Mouse (Mus musculus) lung, embryonic 16.5 days (tissue): ENCODE data around the gene Wfdc2. TPM values are rescaled to one million over a fixed set of nuclear protein-coding genes. Genes with fewer than 3 reads are reported as not detected.
"Not testable (repeated sequence)": the region's sequence is repeated elsewhere in the genome, so short reads cannot be mapped to it uniquely, and the experiment has no call there.

Experiments used
- ATAC-seq: fragments of 200-750 bp; cut with Nextera tagmentation; 2 replicates; pipeline ENCODE4 v1.8.0; 2017; ENCODE audit warnings: low read depth, mild to moderate bottlenecking, moderate library complexity
- H3K27ac ChIP-seq: fragments of 300-500 bp; sonication (generic); 2 replicates; pipeline ENCODE4 v1.5.1; 2014; ENCODE audit warnings: mild to moderate bottlenecking, control low read depth, low read length
- H3K27me3 ChIP-seq: fragments of 300-500 bp; sonication (generic); 2 replicates; pipeline ENCODE4 v1.6.1; 2014; ENCODE audit warnings: low read depth, low read length, mixed read lengths; ENCODE audit not compliant: control insufficient read depth, insufficient read depth
- H3K36me3 ChIP-seq: fragments of 300-500 bp; sonication (generic); 2 replicates; pipeline ENCODE4 v1.6.1; 2014; ENCODE audit warnings: low read length; ENCODE audit not compliant: control insufficient read depth, insufficient read depth
- H3K4me1 ChIP-seq: fragments of 300-500 bp; sonication (generic); replicated peaks from 2 replicates; pipeline ENCODE4 v1.6.1; 2014; ENCODE audit warnings: low read length, mixed read lengths; ENCODE audit not compliant: control insufficient read depth, insufficient read depth
- H3K4me2 ChIP-seq: fragments of 300-500 bp; sonication (generic); 2 replicates; pipeline ENCODE4 v1.6.1; 2014; ENCODE audit warnings: low read depth, low read length, control low read depth
- H3K4me3 ChIP-seq: fragments of 300-500 bp; sonication (generic); 2 replicates; pipeline ENCODE4 v1.5.1; 2014; ENCODE audit warnings: mild to moderate bottlenecking, low read length, control low read depth
- H3K9ac ChIP-seq: fragments of 300-500 bp; sonication (generic); 2 replicates; pipeline ENCODE4 v1.6.1; 2014; ENCODE audit warnings: low read length, control low read depth
- H3K9me3 ChIP-seq: fragments of 300-500 bp; sonication (generic); 2 replicates; pipeline ENCODE4 v1.6.1; 2016; ENCODE audit warnings: low read length; ENCODE audit not compliant: control insufficient read depth
- WGBS: fragments of 180-500 bp; shearing (Covaris S2); extraction: QIAGEN DNeasy Blood & Tissue Kit; methylation state at CpG from one replicate; pipeline ENCODE4 v1.1.7; 2014; 5-methylcytosine and 5-hydroxymethylcytosine counted together
- polyA plus RNA-seq: library from polyadenylated mRNA; unstranded; fragments of >200 nt; fragmentation: Nextera tagmentation; extraction: Ambion mirVana; gene quantifications from 2 replicates; pipeline ENCODE4 v1.2.1, GENCODE M21; 2015

Wfdc2 gene
- polyA plus RNA-seq, 1 experiment from 2014 or later: 486 TPM

- H3K4me3 ChIP-seq: no peak overlapping the region
- H3K9ac ChIP-seq: peak overlapping the region; percentile 6; the same call in 1 of the 2 replicates
- no peaks in the 10 kb centered on the region for H3K9me3 ChIP-seq
- H3K27me3 ChIP-seq: no peaks in the 10 kb centered on the region; the same call in 1 of the 2 replicates
- H3K4me2 ChIP-seq: no peak overlapping the region; the same call in 1 of the 2 replicates
- ATAC-seq: peak; percentile 58
- H3K36me3 ChIP-seq: no peaks in the 10 kb centered on the region
- peak overlapping the region; percentile 71 for H3K27ac ChIP-seq
- WGBS: 32% methylated on average over 16 of the region's 16 CpGs
- peaks cover 15% of the 10 kb centered on the region for H3K4me1 ChIP-seq
Observed at GRCm38 (mm10) chr2:164558991-164559645, 3.1 kb upstream of the Wfdc2 start.

GRCm38 (mm10) chr2:164560106-164560505 lies 2.1 kb upstream of the Wfdc2 start:
- H3K9me3 ChIP-seq: no peaks in the 10 kb centered on the region
- WGBS: 79% methylated on average over 8 of the region's 8 CpGs
- no peaks in the 10 kb centered on the region; the same call in 1 of the 2 replicates for H3K27me3 ChIP-seq
- peaks cover 18% of the 10 kb centered on the region for H3K4me1 ChIP-seq
- H3K9ac ChIP-seq: no peak overlapping the region
- H3K4me2 ChIP-seq: no peak overlapping the region
- H3K4me3 ChIP-seq: no peak overlapping the region
- no peak overlapping the region for H3K27ac ChIP-seq
- H3K36me3 ChIP-seq: no peaks in the 10 kb centered on the region
- no peak for ATAC-seq

GRCm38 (mm10) chr2:164563339-164564038 lies 1.3 kb downstream of the Wfdc2 start:
- peak; percentile 62 for ATAC-seq
- WGBS: under 1% methylated on average over 29 of the region's 32 CpGs
- H3K4me2 ChIP-seq: peak overlapping the region; percentile 75
- peaks cover 9% of the 10 kb centered on the region; the same call in 1 of the 2 replicates for H3K36me3 ChIP-seq
- no peaks in the 10 kb centered on the region; the same call in 1 of the 2 replicates for H3K27me3 ChIP-seq
- peaks cover 8% of the 10 kb centered on the region for H3K4me1 ChIP-seq
- peak overlapping the region; percentile 74 for H3K27ac ChIP-seq
- peak overlapping the region; percentile 54 for H3K4me3 ChIP-seq
- H3K9ac ChIP-seq: peak overlapping the region; percentile 72
- H3K9me3 ChIP-seq: no peaks in the 10 kb centered on the region

GRCm38 (mm10) chr2:164564346-164564745 lies 2.1 kb downstream of the Wfdc2 start:
- H3K4me1 ChIP-seq: peaks cover 8% of the 10 kb centered on the region
- peak overlapping the region; percentile 75 for H3K4me2 ChIP-seq
- H3K36me3 ChIP-seq: peaks cover 9% of the 10 kb centered on the region; the same call in 1 of the 2 replicates
- H3K9ac ChIP-seq: peak overlapping the region; percentile 72
- no peaks in the 10 kb centered on the region; the same call in 1 of the 2 replicates for H3K27me3 ChIP-seq
- 65% methylated on average over 5 of the region's 5 CpGs for WGBS
- no peak overlapping the region for H3K27ac ChIP-seq
- no peak for ATAC-seq
- peak overlapping the region; percentile 54 for H3K4me3 ChIP-seq
- no peaks in the 10 kb centered on the region for H3K9me3 ChIP-seq

- no peaks in the 10 kb centered on the region; the same call in 1 of the 2 replicates for H3K27me3 ChIP-seq
- no peak overlapping the region for H3K4me2 ChIP-seq
- no peak overlapping the region for H3K4me3 ChIP-seq
- no peaks in the 10 kb centered on the region for H3K9me3 ChIP-seq
- peaks cover 9% of the 10 kb centered on the region; the same call in 1 of the 2 replicates for H3K36me3 ChIP-seq
- WGBS: 80% methylated on average over 2 of the region's 2 CpGs
- no peak overlapping the region for H3K27ac ChIP-seq
- no peak for ATAC-seq
- no peak overlapping the region for H3K9ac ChIP-seq
- H3K4me1 ChIP-seq: peaks cover 6% of the 10 kb centered on the region; the same call in 1 of the 2 replicates
Observed at GRCm38 (mm10) chr2:164566997-164567396, 4.8 kb downstream of the Wfdc2 start.

GRCm38 (mm10) chr2:164567460-164567859 lies 5.2 kb downstream of the Wfdc2 start:
- H3K36me3 ChIP-seq: peaks cover 9% of the 10 kb centered on the region; the same call in 1 of the 2 replicates
- H3K4me1 ChIP-seq: peaks cover 6% of the 10 kb centered on the region; the same call in 1 of the 2 replicates
- no peak overlapping the region for H3K9ac ChIP-seq
- H3K4me2 ChIP-seq: no peak overlapping the region
- H3K4me3 ChIP-seq: no peak overlapping the region
- WGBS: 77% methylated on average over 5 of the region's 5 CpGs
- no peak overlapping the region for H3K27ac ChIP-seq
- H3K9me3 ChIP-seq: no peaks in the 10 kb centered on the region
- no peak for ATAC-seq
- no peaks in the 10 kb centered on the region for H3K27me3 ChIP-seq

GRCm38 (mm10) chr2:164573359-164573758 lies 11.1 kb downstream of the Wfdc2 start, which contains the start of gene Spint3:
Gene Spint3, minus strand, starts transcription at chr2:164573459.
- not testable (repeated sequence) for H3K27ac ChIP-seq, H3K4me3 ChIP-seq, H3K4me1 ChIP-seq, H3K27me3 ChIP-seq, H3K4me2 ChIP-seq, H3K9me3 ChIP-seq, H3K36me3 ChIP-seq, H3K9ac ChIP-seq, ATAC-seq
- WGBS: 74% methylated on average over 6 of the region's 6 CpGs

- not testable (repeated sequence) for H3K4me2 ChIP-seq, H3K4me1 ChIP-seq, H3K27me3 ChIP-seq, H3K4me3 ChIP-seq, H3K9ac ChIP-seq, H3K27ac ChIP-seq, H3K9me3 ChIP-seq, H3K36me3 ChIP-seq
- ATAC-seq: peak; percentile 71
- 38% methylated on average over 13 of the region's 13 CpGs for WGBS
Observed at GRCm38 (mm10) chr2:164585025-164585725, 23.0 kb downstream of the Wfdc2 start, which contains the start of gene Wfdc6a. Gene Wfdc6a, minus strand, starts transcription at chr2:164585447.

- Histone ChIP-seq H3K27me3 (no peaks in the 10 kb centered on the region), H3K36me3 (no peaks in the 10 kb centered on the region), H3K4me2 (no peak overlapping the region), H3K9me3 (no peaks in the 10 kb centered on the region), H3K4me3 (no peak overlapping the region), H3K9ac (no peak overlapping the region), H3K4me1 (no peaks in the 10 kb centered on the region), H3K27ac (no peak overlapping the region)
- ATAC-seq: peak; percentile 28; the same call in 1 of the 2 replicates
- 7% methylated on average over 4 of the region's 4 CpGs for WGBS
Observed at GRCm38 (mm10) chr2:164592014-164592413, 29.8 kb downstream of the Wfdc2 start.
